Mouse (Mus musculus): ENCODE data around the gene Tbl1x. TPM values are rescaled to one million over a fixed set of nuclear protein-coding genes. Genes with fewer than 3 reads are reported as not detected.

Gene Tbl1x
- total RNA-seq (2021), result 10 to 100 TPM; 69.3 to 70.9 TPM

GRCm38 (mm10) chrX:77510371-77511300, at the start of gene Tbl1x:
Gene Tbl1x (plus strand): TSS chrX:77511013.
- intact Hi-C loops (cut with DNase I), result loop anchor here (5.0 kb wide), 1 partner anchor 127 kb away; no protein-coding TSS in a partner anchor
- DNase-seq, result peak; percentile 90

DNA sequence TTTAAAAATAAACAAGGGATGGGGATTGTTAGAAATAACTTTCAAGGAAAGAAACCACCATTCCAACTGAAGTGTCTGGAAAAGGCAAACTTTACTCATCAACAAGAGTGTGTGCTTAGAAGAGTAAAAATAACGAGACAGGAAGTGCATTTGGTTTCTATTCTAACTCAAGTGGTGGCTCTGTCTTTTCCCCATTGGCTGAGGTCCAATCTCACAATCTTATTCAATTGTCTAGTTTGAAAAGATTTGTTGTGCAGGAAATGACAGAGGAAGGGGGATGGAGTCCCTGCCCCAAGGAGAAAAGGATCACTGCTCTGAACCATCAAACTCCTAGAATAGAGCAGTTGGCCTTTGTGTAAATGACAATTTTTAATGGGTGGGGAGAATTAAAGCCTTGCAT, 41.6 kb upstream of the Tbl1x start:
- intact Hi-C loops (cut with DNase I), result no loop called here
- DNase-seq, result no peak

DNA sequence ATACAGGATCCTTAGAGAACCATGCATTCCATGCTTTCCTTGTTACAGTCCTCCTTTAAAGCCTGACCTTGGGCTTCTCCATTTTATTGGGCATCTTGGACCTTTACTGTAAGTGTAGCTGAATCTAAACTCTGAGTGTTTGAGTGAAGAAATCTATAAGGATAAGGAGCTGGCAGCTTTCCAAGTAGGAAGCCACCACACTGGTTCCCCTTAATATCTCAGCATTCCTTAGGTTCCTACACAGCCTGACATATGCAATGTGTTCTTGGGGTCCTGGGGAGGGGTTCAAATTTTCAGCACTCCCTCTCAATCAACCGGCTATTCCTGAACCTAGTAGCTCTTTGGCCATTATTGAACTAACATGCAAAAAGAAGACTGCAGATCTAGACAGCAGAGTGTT, 38.0 kb upstream of the Tbl1x start:
- intact Hi-C loops (cut with DNase I), result no loop called here
- DNase-seq, result no peak

DNA sequence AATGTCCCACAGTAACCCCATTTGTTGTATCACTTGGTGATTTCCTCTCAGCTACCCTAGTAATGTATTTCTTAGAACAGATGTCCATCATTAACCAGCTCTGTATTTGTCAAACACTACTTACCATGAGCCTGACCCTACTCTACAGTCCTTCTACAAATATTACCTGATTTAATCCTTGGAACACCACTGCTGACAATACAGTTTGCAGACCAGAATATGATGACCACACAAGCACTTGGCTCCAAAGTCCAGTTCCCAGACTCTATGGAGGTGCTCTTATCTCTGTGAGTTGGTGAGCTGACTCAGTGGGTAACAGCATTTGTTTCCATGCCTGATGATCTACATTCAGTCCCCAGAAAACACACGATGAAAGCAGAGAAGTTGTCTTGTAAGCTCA, 37.3 kb upstream of the Tbl1x start:
- DNase-seq, result no peak
- intact Hi-C loops (cut with DNase I), result no loop called here

GRCm38 (mm10) chrX:77474551-77474950, 36.3 kb upstream of the Tbl1x start:
- intact Hi-C loops (cut with DNase I), result no loop called here

DNA sequence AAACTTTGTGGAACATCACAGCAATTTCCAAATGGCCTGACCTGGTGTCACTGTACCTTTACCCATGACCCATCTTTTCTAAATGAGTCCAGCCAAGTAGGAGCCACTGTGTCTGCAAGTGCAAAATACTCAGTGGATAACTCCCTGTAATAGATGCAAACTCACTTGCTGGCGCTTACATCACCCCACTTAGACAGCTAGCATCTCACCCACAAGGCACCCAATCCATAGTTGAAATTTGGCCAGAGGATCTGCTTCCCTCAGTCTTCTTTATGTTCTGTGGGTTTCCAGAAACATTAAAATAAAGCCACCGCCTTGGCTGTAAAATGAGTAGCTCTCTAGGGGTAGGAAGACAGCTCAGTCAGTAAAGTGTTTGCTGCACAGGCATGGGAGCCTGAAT, 33.3 kb upstream of the Tbl1x start:
- no peak for DNase-seq
- intact Hi-C loops (cut with DNase I), result no loop called here

More at GRCm38 (mm10) chrX:77474551-77474950, 36.3 kb upstream of the Tbl1x start:
- no peak for DNase-seq

DNA sequence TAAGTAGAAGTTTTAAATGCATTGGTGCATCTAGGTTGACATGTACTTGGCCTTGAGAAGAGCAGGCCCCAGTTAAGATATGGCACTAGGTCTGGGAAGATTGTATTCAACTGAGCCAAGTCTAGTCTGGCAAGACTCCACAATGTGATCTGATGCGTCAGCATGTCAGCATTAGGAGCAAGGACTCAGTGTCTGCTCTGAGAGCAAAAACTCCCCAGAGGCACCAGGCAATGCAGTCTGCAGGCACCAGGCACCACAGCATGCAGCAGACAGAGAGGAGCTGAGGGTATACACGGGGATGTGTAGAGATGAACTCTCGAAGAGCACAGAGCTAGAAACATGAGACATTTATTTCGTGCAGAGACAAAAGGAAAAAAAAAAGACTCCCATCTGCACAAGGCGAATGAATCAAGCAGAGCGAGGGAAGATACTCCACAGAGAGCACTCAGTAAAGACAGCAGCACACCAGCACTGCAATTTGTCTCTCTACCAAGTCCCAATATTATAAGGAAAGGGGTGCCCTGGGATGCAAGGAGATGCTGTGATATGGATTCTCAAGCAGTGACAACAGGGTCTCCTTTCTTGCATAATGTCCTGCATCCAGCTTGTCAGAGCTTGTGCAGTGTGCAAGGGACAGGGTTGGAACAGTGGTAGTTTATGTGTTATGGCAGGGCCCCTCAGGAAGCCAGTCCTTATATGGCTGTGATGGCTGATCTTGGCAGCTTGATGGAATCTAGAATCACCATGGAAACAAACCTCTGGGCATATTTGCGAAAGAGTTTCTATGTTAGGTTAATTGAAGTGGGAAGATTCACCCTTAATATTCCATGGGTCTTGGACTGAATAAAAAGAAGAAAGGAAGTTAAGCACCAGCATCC, 22.7 kb upstream of the Tbl1x start:
- intact Hi-C loops (cut with DNase I), result no loop called here
- peak; percentile 16 for DNase-seq

DNA sequence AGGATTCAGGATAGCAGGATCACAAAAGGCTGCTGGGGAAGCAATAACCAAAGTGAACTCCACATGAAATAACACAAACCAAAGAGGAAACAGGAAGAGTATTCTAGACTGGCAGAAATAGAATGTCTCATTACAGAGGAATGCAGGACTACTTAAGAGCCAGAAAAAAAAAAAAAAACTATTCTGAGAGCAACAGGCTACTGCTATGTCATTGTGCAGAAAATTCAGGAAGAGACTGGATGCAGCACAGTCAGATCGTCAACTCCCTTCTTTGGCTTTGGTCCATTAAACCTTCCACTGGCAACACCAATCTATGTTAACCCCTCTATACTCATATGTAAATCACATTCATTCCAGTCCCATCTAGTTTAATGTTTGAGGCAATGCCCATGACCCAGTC, 20.7 kb upstream of the Tbl1x start:
- DNase-seq, result no peak
- intact Hi-C loops (cut with DNase I), result no loop called here

DNA sequence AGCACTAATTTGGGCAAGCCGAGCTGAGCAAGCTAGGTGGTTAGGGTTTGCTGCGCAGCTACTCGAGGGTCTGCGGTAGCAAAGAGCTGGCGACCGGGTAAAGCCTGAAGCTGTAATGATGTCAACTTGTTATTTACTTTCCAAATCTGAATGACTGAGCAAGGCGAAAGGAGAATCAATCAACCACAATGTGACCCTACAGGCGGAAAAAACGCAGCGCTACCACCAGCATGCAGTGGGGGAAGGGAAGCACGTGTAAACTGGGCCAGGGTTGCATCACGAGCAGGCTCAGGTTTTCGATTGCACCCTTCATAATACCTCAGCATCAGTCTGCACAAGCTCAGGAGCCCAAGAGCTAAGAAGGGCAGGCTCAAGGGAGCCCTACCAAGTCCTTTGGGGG, 1.7 kb upstream of the Tbl1x start:
- intact Hi-C loops (cut with DNase I), result loop anchor here (5.0 kb wide), 1 partner anchor 67 kb away; no protein-coding TSS in a partner anchor
- peak; percentile 81 for DNase-seq

- intact Hi-C loops (cut with DNase I), result loop anchor here (5.0 kb wide), 2 partner anchors 67 to 128 kb away; no protein-coding TSS in a partner anchor
Observed at GRCm38 (mm10) chrX:77509776-77510175, 1.0 kb upstream of the Tbl1x start.

GRCm38 (mm10) chrX:77511301-77511993, 634 bp downstream of the Tbl1x start:
- peak; percentile 37 for DNase-seq
- intact Hi-C loops (cut with DNase I), result loop anchor here (5.0 kb wide), 1 partner anchor 126 kb away; no protein-coding TSS in a partner anchor

More at GRCm38 (mm10) chrX:77509776-77510175, 1.0 kb upstream of the Tbl1x start:
- DNase-seq, result peak; percentile 41

DNA sequence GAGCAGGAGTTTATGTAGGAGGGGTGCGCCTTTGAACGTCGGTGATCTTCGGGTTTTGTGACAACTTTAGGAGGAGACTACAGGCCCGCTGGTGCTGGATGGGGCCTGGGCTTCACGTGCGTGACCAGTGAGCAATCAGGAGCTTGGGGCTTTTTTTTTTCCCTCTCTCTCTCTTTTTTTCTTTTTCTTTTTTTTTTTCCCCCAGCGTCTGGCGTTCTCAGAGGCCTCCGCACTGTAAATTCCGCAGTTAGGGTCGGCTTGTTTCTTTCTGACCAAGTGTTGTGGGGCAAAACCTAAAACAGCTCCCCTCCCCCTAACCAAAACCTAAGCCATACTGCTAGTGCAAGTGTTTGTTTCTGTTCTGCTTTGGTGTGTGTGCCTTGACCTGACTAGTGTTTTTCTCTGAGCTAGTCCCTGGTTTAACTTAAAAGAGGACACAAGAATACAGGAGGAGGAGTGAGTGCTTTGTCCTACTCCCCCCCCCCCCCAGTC, 1.2 kb downstream of the Tbl1x start:
- intact Hi-C loops (cut with DNase I), result loop anchor here (5.0 kb wide), 1 partner anchor 125 kb away; no protein-coding TSS in a partner anchor
- DNase-seq, result no peak

DNA sequence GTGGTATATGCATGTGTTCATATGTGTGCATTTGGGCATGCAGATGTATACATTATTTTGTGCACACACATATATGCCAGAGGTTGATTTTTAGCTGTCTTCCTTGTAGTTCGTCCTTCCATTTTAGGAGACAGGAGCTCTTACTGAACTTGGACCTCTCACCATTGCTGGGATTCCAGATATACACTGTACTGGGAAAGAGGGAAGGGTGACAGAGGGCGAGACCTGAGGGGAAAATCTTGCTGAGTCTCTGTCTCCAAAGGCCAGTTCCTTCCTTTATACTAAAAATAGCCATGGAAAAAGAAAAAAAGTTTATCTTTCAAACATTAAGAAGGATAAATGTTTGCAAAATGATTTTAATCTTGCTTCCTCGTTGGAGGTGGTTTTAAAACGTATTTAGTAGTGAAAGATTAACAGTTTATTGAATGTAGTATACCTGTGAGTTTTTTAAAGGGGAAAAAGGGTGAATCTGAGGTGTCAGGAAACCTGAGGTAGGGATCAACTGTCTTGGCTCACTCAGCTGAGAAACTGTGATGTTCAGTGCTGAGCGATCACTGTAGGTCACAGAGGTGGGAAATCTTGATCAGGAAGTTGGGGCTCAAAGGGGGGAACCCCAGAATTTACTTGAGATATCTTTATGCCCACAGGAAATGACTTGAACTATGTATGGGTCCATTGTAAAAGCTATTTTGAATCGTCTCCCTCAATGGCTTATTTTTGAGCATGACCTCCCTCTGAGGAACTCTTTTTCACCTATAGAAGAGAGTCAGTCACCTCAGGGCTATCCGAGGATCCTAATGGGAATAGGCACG, 6.7 kb downstream of the Tbl1x start:
- intact Hi-C loops (cut with DNase I), result no loop called here

DNA sequence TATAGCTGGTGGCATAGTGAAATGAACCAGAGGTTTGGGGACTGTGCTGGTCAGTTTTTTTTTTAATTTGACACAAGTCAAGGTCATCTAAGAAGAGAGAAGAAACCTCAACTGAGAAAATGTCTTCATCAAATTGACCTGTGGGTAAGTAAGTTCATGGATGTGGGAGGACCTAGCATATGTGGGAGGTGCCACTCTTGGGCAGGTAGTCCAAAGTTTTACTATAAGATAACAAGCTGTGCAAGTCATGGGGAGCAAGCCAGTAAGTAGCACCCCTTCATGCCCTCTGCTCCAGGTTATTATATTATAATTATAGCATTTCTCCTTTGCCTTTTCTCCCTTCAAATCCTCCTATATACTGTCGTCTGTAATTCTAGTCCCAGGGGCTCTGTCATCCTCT, 8.1 kb downstream of the Tbl1x start:
- intact Hi-C loops (cut with DNase I), result no loop called here
- DNase-seq, result no peak

More for the DNA sequence above, 6.7 kb downstream of the Tbl1x start:
- no peak for DNase-seq

GRCm38 (mm10) chrX:77522842-77523375, 12.1 kb downstream of the Tbl1x start:
- DNase-seq, result no peak
- intact Hi-C loops (cut with DNase I), result no loop called here

GRCm38 (mm10) chrX:77525179-77525578, 14.4 kb downstream of the Tbl1x start:
- DNase-seq, result no peak
- intact Hi-C loops (cut with DNase I), result no loop called here

- intact Hi-C loops (cut with DNase I), result no loop called here
- no peak for DNase-seq
Observed at GRCm38 (mm10) chrX:77528401-77528800, 17.6 kb downstream of the Tbl1x start.

DNA sequence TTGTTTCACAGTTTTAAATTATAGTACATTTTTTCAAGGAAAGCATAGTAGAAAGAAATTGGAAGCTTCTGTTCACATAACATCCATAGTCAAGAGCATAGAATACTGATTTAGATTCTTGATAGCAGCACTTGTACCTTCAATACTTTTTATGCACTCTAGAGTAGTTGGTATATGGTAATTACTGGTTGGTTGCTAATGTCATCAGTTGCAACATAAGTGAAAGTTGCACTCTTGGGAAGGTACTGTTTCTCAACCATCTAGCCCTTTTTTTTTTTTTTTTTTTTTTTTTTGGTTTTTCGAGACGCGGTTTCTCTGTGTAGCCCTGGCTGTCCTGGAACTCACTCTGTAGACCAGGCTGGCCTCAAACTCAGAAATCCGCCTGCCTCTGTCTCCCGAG, 20.2 kb downstream of the Tbl1x start:
- no peak for DNase-seq
- intact Hi-C loops (cut with DNase I), result no loop called here

DNA sequence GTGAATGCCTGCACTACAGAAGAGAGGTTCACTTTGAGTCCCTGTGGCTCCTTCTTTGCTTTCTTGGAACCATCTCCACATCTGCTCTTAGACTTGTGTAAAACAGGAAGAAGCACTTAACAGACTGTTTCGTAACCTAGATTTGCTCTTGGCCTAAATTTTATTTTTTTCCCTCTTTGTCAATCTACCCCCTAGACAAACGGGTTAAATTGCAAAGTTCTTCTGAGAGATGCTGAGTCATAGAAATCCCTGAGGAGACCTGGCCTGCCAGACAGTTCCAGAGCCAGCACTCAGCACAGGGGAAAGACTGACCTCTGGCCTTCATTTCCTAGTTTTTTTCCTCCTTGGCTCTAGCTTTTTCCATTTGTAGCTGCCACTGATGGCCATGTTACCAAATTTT, 23.1 kb downstream of the Tbl1x start:
- DNase-seq, result no peak
- intact Hi-C loops (cut with DNase I), result no loop called here

Data from left cerebral cortex, postnatal 4 days (tissue).